Mouse (Mus musculus): ENCODE measurements around the gene Fam76a.
A peak's percentile ranks its signal among the peaks of the same experiment; 100 is the strongest.

DNA sequence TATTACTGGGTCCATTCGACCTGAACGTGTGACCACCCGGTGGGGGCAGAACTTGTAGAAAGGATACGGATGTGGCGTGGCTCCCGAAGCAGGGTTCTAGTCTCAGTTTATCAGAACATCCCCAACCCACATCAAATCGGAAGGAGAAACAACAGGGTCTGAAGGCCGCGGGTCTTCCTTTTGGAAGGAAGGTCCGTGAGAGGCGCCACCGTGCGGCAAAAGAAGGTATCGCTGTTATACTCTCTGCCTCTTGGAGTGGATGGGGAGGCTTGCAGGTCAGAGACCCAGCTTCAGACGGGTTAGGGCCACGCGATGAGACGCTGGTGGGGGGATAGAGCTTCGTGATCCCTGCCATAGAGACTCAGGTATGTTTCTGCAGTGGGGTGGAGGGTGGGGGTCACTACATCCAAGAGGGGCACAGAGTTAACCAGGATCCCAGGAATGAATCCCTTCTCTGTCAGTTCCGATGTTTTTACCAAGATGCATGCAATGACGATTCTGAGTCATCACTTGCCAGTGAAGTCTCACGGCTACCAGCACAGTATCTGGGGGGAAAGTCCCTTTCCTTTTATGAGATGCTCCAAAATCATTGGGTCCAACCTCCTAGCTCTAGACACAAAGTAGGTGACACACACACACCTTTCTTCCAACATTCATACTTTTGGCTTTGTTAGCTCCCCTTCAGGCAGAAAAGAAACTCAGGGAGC, 17.2 kb upstream of the Fam76a start:
- TF ChIP-seq EP300 (IDR thresholded peaks at IDR 0.05; ENCODE audit: low read length) (no peak; the same call in none of the 2 replicates), POLR2A (IDR thresholded peaks at IDR 0.05; ENCODE audit: low read depth, low read length) (peak; percentile 40; the same call in 1 of the 2 replicates), CTCF (conservative IDR thresholded peaks at IDR 0.05 in 1 of 2, IDR thresholded peaks at IDR 0.05 in 1 of 2; ENCODE audit: low read depth in 2 of 2, low read length in 2 of 2) (peak; percentile 48 to 77; a peak in 3 of 4 replicates), RCOR1 (conservative IDR thresholded peaks at IDR 0.05; ENCODE audit: low read depth, low read length) (no peak), HCFC1 (IDR thresholded peaks at IDR 0.05; ENCODE audit: low read depth, low read length) (no peak; the same call in 1 of the 2 replicates), ZMIZ1 (IDR thresholded peaks at IDR 0.05; ENCODE audit: low read depth, low read length) (no peak)

All from CH12.LX (cell line).